Mouse (Mus musculus): ENCODE measurements around the gene Zfp949. TPM values are rescaled to one million over a fixed set of nuclear protein-coding genes. Genes with fewer than 3 reads are reported as not detected.

Zfp949 gene
- polyA plus RNA-seq (2017; shearing (Covaris generic)): 17.4 TPM

DNA sequence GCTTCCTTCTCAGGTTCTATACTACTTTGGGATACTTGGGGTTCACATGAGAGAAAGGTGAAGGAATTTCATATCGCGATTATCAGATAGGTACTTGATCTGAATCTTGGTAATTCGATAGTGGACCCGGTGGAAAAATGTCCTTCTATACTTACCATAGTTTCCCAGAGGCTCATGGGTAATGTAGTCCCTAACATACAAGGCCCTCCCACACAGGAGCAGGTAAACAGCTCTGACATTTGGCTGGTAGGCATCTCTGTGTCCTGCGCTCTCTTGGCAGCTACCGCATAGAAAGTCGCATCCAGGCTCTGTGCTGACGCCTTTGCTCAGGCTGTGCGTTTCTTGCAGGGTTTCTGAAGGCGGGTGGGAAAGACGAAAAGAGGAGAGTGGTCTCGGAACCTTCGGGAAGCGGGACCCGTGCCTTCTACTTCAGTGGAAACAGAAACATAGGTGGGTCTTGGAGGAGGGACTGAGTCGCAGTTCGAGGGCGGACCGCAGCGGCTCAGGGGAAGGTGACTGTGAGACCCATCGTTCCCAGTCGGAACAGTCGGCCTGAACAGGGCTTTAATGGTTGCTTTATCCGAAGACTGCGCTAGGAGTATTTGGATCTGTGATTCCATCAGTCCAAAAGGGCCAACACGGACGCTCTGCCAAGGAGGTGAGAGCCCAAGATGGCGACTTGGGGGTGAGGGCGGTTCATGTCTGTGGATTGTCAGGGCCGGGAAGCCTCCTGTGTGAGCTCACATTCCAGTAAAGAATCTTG, at the start of gene Zfp949:
TSS of gene Zfp949 (plus strand) at position 170 of the 763 bp plus-strand sequence.

DNA sequence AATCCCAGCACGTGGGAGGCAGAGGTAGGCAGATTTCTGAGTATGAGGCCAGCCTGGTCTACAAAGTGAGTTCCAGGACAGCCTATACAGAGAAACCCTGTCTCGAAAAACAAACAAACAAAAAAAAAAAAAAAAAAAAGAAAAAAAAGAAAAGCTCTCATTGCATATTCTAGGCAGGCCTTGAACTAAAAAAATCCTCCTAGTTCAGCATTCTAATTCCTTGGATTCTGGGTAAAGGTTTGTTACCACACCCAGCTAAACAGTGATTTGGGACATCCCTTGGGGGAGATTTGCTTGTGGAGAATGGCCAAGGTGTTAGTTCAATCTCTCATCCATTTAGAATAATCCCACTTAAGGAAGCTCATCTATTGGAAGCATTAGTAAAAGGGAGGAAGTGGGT, 32.8 kb downstream of the Zfp949 start, which contains the start of gene Trim43a:
TSS of gene Trim43a (plus strand) at position 301 of the 400 bp plus-strand sequence.

Other genes starting within 250 kb of the Zfp949 start
- gene Nt5e, start 220.8 kb upstream of the Zfp949 start, polyA plus RNA-seq (2017; shearing (Covaris generic)): 179 TPM
- gene Snx14, start 109.1 kb upstream of the Zfp949 start, polyA plus RNA-seq (2017; shearing (Covaris generic)): 63.6 TPM
- gene Gm20537, start 91.4 kb upstream of the Zfp949 start, polyA plus RNA-seq (2017; shearing (Covaris generic)): 0.87 TPM
- gene Syncrip, start 65.4 kb upstream of the Zfp949 start, polyA plus RNA-seq (2017; shearing (Covaris generic)): 78.7 TPM
- not detected for gene Trim43a, start 32.9 kb downstream of the Zfp949 start, polyA plus RNA-seq (2017; shearing (Covaris generic))
- gene Mthfsl, start 172.3 kb downstream of the Zfp949 start, polyA plus RNA-seq (2017; shearing (Covaris generic)): 93.4 TPM
- 36.5 TPM for gene Bcl2a1d, start 183.9 kb downstream of the Zfp949 start, polyA plus RNA-seq (2017; shearing (Covaris generic))